In the genomic region with DNA sequence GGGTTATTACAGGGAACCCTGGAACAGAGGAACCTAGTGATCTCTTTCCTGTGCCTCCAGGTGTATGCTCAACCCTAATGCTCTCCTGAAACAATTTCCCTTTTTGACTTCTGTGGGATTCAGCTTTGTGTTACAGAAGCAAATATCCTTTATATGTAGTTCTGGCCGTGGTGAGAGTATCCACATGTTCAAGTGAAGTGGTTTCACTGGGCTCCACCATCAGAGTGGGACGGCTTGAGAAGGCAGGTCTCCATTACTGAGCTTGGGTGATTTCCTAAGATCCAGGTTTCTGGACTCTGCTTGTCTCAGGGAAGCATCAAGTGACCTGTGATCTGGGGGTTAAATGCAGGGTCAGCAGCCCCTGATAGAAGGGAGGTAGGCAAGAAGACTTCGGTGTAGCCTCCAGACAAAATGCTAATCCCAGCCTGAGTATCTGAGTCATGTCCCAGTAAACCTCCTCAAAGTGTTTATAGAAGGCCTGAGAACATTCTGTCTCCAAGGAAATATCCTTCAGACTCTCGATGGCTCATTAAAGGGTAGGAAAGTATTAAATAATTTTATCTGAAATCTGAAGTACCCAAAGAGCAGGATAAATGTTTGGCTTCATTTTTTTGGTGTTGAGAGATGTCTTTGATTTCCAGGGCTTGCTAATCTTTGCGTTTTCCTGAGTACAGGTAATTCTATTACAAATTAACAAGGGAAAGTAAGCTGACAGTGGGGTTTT, we compare ENCODE assay signal across 24 mouse cellular contexts. TPM values are rescaled to one million over a fixed set of nuclear protein-coding genes. Genes with fewer than 3 reads are reported as not detected.
"Had no signal": no experiment of that assay in that cellular context is flagged by ENCODE, and none has a peak within 500 bp of the region (broad histone marks: within the 10 kb centered on the region; RNA-seq: fewer than 3 reads in every experiment).

No protein-coding gene starts in this region.

- H3K9me3 ChIP-seq: heart, embryonic 10.5 days; heart, embryonic 12.5 days; hindbrain, embryonic 13.5 days; hindbrain, embryonic 15.5 days; limb, embryonic 10.5 days; limb, embryonic 12.5 days had no signal

- ATAC-seq: forebrain, embryonic 16.5 days; hindbrain, postnatal 0 days; intestine, embryonic 16.5 days had no signal

- H3K9ac ChIP-seq: heart, embryonic 12.5 days; hindbrain, embryonic 13.5 days; hindbrain, embryonic 15.5 days; limb, embryonic 12.5 days had no signal

- H3K4me3 ChIP-seq: gastrocnemius, adult 2 months; heart, embryonic 10.5 days; heart, embryonic 12.5 days; hindbrain, embryonic 13.5 days; hindbrain, embryonic 15.5 days; layer of hippocampus, adult 2 months; left cerebral cortex, adult 2 months; limb, embryonic 10.5 days; limb, embryonic 12.5 days had no signal

- H3K36me3 ChIP-seq: heart, embryonic 10.5 days; heart, embryonic 12.5 days; hindbrain, embryonic 13.5 days; hindbrain, embryonic 15.5 days; limb, embryonic 10.5 days; limb, embryonic 12.5 days had no signal

- H3K27ac ChIP-seq: gastrocnemius, adult 2 months; heart, embryonic 10.5 days; hindbrain, embryonic 13.5 days; hindbrain, embryonic 15.5 days; hindbrain, postnatal 0 days; layer of hippocampus, adult 2 months; left cerebral cortex, adult 2 months; limb, embryonic 10.5 days; limb, embryonic 12.5 days had no signal

- H3K4me2 ChIP-seq: heart, embryonic 12.5 days; hindbrain, embryonic 13.5 days; hindbrain, embryonic 15.5 days; limb, embryonic 12.5 days had no signal

- H3K4me1 ChIP-seq: heart, embryonic 10.5 days; heart, embryonic 12.5 days; hindbrain, embryonic 13.5 days; hindbrain, embryonic 15.5 days; limb, embryonic 10.5 days; limb, embryonic 12.5 days had no signal

- DNase-seq: gastrocnemius, adult 2 months; gastrocnemius, postnatal 10 days; gastrocnemius, postnatal 25 days; heart, adult 18-20 months; heart, postnatal 10 days; heart, postnatal 4 days; kidney, adult 11 months; kidney, adult 2 months; kidney, adult 9 months; kidney, postnatal 10 days; kidney, postnatal 25 days; kidney, postnatal 4 days had no signal

RNA-seq across cellular contexts. Expression of a gene that starts 16.6 kb away (rescaled TPM):
- polyA plus RNA-seq: intestine, embryonic 14.5 days; intestine, embryonic 16.5 days; limb, embryonic 10.5 days had no signal
